Mouse (Mus musculus) ES-E14 (cell line): ENCODE measurements around the gene Rcbtb1.

ENCODE experiments used
- HCFC1 ChIP-seq: IDR thresholded peaks from 2 replicates; pipeline ENCODE4 v1.6.1; 2012; ENCODE audit warnings: low read length, inconsistent platforms, borderline replicate concordance; ENCODE audit not compliant: insufficient read depth
- ZC3H11A ChIP-seq: IDR thresholded peaks from 2 replicates; pipeline ENCODE4 v1.6.1; 2012; ENCODE audit warnings: low read depth, mild to moderate bottlenecking, inconsistent platforms, low read length, borderline replicate concordance

GRCm38 (mm10) chr14:59226240-59226639 lies 25.2 kb downstream of the Rcbtb1 start:
- TF ChIP-seq ZC3H11A = no peak
- no peak for TF ChIP-seq HCFC1
